Mouse (Mus musculus): ENCODE results near the gene Usp48.
A peak's percentile ranks its signal among the peaks of the same experiment; 100 is the strongest.

DNA sequence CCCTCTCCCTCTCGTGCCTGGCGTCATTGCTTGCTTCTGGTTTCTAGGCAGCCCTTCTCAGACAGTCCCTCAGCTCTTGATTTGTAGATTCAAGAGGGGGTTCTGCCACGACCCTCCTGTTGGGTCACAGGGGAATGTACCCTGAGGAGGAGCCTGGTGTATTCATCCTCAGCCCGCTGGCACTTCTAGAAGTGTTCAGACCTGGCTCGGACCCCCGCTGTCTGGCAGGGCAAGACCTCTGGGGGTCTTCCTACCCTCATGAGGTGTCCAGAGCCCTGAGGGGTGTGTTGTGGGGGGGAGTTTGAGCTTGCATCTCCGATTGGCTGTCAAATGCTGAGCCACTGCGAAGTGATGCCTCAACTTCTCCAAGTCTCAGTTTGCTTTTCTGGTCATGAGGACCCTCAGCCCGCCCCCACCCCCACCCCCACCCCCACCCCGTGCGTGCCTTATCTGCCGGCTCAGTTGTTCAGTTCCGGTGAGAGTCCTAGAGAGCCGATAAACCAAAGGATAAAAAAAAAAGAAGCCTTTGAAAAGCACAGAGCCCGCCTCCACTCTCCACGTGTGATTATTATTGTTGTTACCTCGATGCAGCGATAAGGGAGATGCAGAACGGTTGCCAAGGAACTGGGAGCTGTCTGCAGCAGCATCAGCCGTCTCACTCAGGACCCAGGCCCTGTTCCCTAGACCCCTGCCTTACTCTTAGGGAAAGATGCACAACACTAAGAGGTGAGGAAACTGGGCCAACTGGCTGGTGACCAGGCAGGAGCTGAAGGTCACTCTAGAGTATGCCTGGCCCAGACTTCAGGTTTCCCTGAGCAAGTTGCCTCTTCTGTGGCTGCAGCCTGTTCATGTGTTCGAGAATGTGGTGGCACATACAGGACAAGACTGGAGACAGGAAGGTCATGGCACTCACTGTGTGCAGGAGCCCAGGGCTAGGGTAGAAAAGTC, 106.0 kb downstream of the Usp48 start:
- peak; percentile 83 for TF ChIP-seq MXI1 (IDR thresholded peaks at IDR 0.05; ENCODE audit: low read depth, low read length)
- TF ChIP-seq EP300 (IDR thresholded peaks at IDR 0.05; ENCODE audit: low read depth in 1 of 2, low read length in 2 of 2): no peak
- no peak for TF ChIP-seq CTCF (IDR thresholded peaks at IDR 0.05 in 2 of 3, conservative IDR thresholded peaks at IDR 0.05 in 1 of 3; ENCODE audit: control insufficient read depth in 1 of 3, insufficient read depth in 1 of 3, low read depth in 2 of 3, low read length in 3 of 3, poor library complexity in 1 of 3, severe bottlenecking in 1 of 3)
- TF ChIP-seq ZNF384 (IDR thresholded peaks at IDR 0.05; ENCODE audit: low read depth, low read length): peak; percentile 68
- TF ChIP-seq TCF12 (IDR thresholded peaks at IDR 0.05; ENCODE audit: low read depth, low read length): no peak
- no peak for TF ChIP-seq MEF2A (IDR thresholded peaks at IDR 0.05; ENCODE audit: extremely low read depth, insufficient replicate concordance, low read depth, low read length, poor library complexity, severe bottlenecking)
- TF ChIP-seq POLR2A (IDR thresholded peaks at IDR 0.05; ENCODE audit: control insufficient read depth in 1 of 2, insufficient read depth in 1 of 2, low read depth in 1 of 2, low read length in 2 of 2, poor library complexity in 1 of 2): no peak
- TF ChIP-seq KAT2A (conservative IDR thresholded peaks at IDR 0.05; ENCODE audit: low read depth, low read length): no peak

Data from MEL (cell line).